Mouse (Mus musculus): ENCODE measurements around the gene Tnnc1. TPM values are rescaled to one million over a fixed set of nuclear protein-coding genes. Genes with fewer than 3 reads are reported as not detected.

Tnnc1 gene
- polyA plus RNA-seq, 1 experiment from 2014 or later = 1.6 TPM

DNA sequence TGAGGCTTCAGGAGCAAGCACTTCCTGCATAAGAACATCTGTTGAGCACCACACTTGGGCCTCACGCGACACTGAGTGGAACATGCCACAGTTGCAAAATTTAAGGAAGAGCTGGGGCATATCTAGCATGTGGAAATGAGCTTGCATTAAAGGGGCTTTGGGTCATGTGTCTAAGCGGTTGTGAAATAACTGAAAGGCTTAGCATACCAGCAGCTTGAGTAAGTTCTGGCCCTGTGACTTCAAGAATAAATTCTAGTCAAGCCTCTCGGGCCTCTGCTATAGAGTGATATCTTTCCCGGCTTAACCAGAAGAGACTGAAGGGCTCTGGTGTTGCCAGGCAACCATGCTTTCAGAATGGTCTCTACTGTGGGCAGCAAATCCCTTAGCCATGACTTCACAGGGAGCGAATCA lies 19.3 kb upstream of the Tnnc1 start:
- WGBS = 64% methylated on average over 6 of the region's 6 CpGs
- H3K27ac ChIP-seq (ENCODE audit: low read depth, low read length) = no peak overlapping the region
- no peak for TF ChIP-seq CTCF (IDR thresholded peaks at IDR 0.05; ENCODE audit: low read depth)
- ATAC-seq = no peak
- no peaks in the 10 kb centered on the region for H3K9me3 ChIP-seq (ENCODE audit: control insufficient read depth)
- no peak overlapping the region for H3K9ac ChIP-seq (ENCODE audit: low read depth, low read length)
- H3K27me3 ChIP-seq (replicated peaks; ENCODE audit: control insufficient read depth, insufficient read depth, low read length) = no peaks in the 10 kb centered on the region
- H3K4me1 ChIP-seq (replicated peaks; ENCODE audit: control insufficient read depth, insufficient read depth, low read length) = no peaks in the 10 kb centered on the region
- no peak overlapping the region for H3K4me2 ChIP-seq (replicated peaks; ENCODE audit: low read depth)
- H3K4me3 ChIP-seq (ENCODE audit: low read depth, low read length) = no peak overlapping the region
- peaks cover 99% of the 10 kb centered on the region for H3K36me3 ChIP-seq (ENCODE audit: control insufficient read depth, insufficient read depth)

DNA sequence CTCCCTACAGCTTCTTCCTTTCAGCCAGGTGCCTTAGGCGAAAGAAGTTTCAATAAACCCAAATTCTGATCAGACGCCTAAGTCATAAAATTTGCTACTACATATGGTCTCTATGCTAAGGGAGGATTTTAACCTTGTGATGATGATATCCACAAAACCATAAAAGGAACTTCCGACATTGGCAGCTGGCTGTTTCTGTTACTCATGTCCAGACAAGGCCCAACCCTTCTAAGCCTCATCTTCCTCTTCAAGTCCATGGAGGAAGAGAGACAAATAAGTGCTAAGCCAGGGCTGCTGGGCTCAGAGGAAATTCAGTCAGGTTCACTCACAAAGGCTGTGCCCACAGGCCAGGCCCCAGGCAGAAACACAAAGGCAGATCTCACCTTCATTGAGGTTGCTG lies 18.8 kb upstream of the Tnnc1 start:
- H3K36me3 ChIP-seq (ENCODE audit: control insufficient read depth, insufficient read depth) = peaks cover 99% of the 10 kb centered on the region
- 83% methylated on average over 3 of the region's 3 CpGs for WGBS
- no peak overlapping the region for H3K27ac ChIP-seq (ENCODE audit: low read depth, low read length)

DNA sequence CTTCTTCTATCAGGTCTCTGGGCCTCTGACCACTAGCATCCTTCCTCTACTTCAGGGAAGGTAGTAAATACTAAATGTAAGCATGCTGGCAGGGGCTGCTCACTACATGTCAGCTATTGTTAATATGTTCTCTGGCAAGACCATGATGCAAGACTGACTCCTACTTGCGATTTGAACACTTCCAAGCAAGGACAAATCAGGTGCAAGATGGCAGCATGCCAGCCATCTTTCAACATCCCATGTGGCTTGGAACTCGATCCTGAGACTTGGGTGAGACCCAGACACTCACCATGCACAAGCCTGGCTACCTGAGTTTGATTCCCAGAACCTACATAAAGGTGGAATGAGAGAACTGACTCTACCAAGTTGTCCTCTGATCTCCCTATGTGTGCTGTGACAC lies 16.2 kb upstream of the Tnnc1 start:
- WGBS = 68% methylated on average over 2 of the region's 2 CpGs
- Histone ChIP-seq H3K4me2 (replicated peaks; ENCODE audit: low read depth) (no peak overlapping the region), H3K9me3 (ENCODE audit: control insufficient read depth) (no peaks in the 10 kb centered on the region), H3K9ac (ENCODE audit: low read depth, low read length) (no peak overlapping the region), H3K4me3 (ENCODE audit: low read depth, low read length) (no peak overlapping the region), H3K27ac (ENCODE audit: low read depth, low read length) (no peak overlapping the region), H3K36me3 (ENCODE audit: control insufficient read depth, insufficient read depth) (peaks cover 92% of the 10 kb centered on the region), H3K27me3 (replicated peaks; ENCODE audit: control insufficient read depth, insufficient read depth, low read length) (no peaks in the 10 kb centered on the region), H3K4me1 (replicated peaks; ENCODE audit: control insufficient read depth, insufficient read depth, low read length) (no peaks in the 10 kb centered on the region)
- TF ChIP-seq CTCF (IDR thresholded peaks at IDR 0.05; ENCODE audit: low read depth) = no peak
- no peak for ATAC-seq

More for the DNA sequence above, 18.8 kb upstream of the Tnnc1 start:
- Histone ChIP-seq H3K9ac (ENCODE audit: low read depth, low read length) (no peak overlapping the region), H3K4me3 (ENCODE audit: low read depth, low read length) (no peak overlapping the region), H3K4me1 (replicated peaks; ENCODE audit: control insufficient read depth, insufficient read depth, low read length) (no peaks in the 10 kb centered on the region), H3K9me3 (ENCODE audit: control insufficient read depth) (no peaks in the 10 kb centered on the region), H3K27me3 (replicated peaks; ENCODE audit: control insufficient read depth, insufficient read depth, low read length) (no peaks in the 10 kb centered on the region), H3K4me2 (replicated peaks; ENCODE audit: low read depth) (no peak overlapping the region)
- TF ChIP-seq CTCF (IDR thresholded peaks at IDR 0.05; ENCODE audit: low read depth) = no peak
- ATAC-seq = no peak

DNA sequence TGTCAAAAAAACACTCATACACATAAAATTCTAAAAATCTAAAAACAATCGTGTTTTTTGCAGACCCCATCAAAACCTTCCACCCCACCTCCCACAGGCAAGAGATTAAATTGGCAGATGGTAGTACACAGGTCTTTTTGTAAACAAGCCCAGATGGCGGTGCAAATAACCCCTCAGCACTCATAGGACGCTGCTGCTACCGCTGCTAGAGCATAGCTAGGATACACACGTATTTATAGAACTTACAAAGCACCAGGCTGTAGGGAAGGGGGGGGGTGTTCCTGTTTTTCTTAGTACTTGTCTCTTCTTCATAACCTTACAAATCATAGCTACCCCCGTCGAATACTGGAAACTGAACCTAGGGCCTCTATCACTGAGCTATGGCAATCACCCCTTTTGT lies 14.3 kb upstream of the Tnnc1 start:
- WGBS = 56% methylated on average over 7 of the region's 7 CpGs
- H3K36me3 ChIP-seq (ENCODE audit: control insufficient read depth, insufficient read depth) = peaks cover 78% of the 10 kb centered on the region

DNA sequence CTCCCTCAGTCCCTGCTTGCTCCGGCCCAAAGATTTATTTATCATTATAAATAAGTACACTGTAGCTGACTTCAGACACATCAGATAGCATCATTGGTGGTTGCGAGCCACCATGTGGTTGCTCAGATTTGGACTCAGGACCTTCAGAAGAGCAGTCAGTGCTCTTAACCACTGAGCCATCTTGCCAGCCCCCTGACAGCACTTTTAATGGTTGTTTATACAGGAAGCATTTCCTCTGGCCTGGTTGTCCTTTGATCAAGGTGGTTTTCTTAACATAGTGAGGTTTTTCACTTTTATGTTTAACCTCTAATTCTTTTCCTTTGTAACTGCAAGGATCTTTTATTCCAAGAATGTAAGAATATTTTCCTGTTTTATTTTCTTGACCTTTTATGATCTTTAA lies 13.7 kb upstream of the Tnnc1 start:
- H3K4me2 ChIP-seq (replicated peaks; ENCODE audit: low read depth) = no peak overlapping the region
- H3K27me3 ChIP-seq (replicated peaks; ENCODE audit: control insufficient read depth, insufficient read depth, low read length) = no peaks in the 10 kb centered on the region
- no peak overlapping the region for H3K27ac ChIP-seq (ENCODE audit: low read depth, low read length)
- no peak for ATAC-seq
- no peak overlapping the region for H3K9ac ChIP-seq (ENCODE audit: low read depth, low read length)
- no peak overlapping the region for H3K4me3 ChIP-seq (ENCODE audit: low read depth, low read length)
- H3K4me1 ChIP-seq (replicated peaks; ENCODE audit: control insufficient read depth, insufficient read depth, low read length) = no peaks in the 10 kb centered on the region
- H3K36me3 ChIP-seq (ENCODE audit: control insufficient read depth, insufficient read depth) = peaks cover 72% of the 10 kb centered on the region
- H3K9me3 ChIP-seq (ENCODE audit: control insufficient read depth) = no peaks in the 10 kb centered on the region
- TF ChIP-seq CTCF (IDR thresholded peaks at IDR 0.05; ENCODE audit: low read depth) = no peak
- WGBS = 86% methylated on average over 2 of the region's 2 CpGs

More for the DNA sequence above, 14.3 kb upstream of the Tnnc1 start:
- no peak for TF ChIP-seq CTCF (IDR thresholded peaks at IDR 0.05; ENCODE audit: low read depth)
- Histone ChIP-seq H3K9me3 (ENCODE audit: control insufficient read depth) (no peaks in the 10 kb centered on the region), H3K4me2 (replicated peaks; ENCODE audit: low read depth) (no peak overlapping the region), H3K9ac (ENCODE audit: low read depth, low read length) (no peak overlapping the region), H3K27ac (ENCODE audit: low read depth, low read length) (no peak overlapping the region), H3K4me1 (replicated peaks; ENCODE audit: control insufficient read depth, insufficient read depth, low read length) (no peaks in the 10 kb centered on the region), H3K27me3 (replicated peaks; ENCODE audit: control insufficient read depth, insufficient read depth, low read length) (no peaks in the 10 kb centered on the region), H3K4me3 (ENCODE audit: low read depth, low read length) (no peak overlapping the region)
- ATAC-seq = no peak

DNA sequence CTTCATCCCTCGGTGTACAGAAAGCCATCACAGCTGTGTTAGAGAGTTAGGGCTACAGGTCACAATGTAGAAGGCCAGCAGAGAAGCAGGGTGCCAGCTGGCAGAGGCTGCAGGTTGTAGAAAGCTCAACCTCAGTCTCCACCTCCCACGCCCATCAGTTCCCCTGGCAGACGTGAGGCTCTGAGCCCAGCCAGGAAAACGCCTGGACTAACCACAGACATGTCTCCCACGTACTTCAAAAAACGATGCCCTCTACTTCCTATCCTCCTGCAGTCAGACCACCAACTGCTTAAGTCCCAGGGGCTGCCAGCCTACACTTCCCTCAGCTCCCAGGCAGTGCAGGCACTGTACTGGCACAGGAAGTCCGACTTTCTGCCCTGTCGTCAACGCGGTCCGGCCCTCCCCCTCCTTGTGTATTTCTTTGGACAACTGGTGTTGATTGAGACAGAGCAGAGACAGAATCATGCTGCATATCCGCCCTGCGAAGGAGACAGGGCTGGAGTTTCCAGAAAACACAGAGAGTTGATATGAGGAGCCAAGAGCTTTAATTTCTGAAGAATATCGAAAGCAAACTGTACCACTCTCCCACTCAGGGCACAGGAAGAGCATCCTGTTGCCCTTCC lies 13.1 kb upstream of the Tnnc1 start:
- H3K9me3 ChIP-seq (ENCODE audit: control insufficient read depth) = no peaks in the 10 kb centered on the region
- 67% methylated on average over 14 of the region's 14 CpGs for WGBS
- no peaks in the 10 kb centered on the region for H3K4me1 ChIP-seq (replicated peaks; ENCODE audit: control insufficient read depth, insufficient read depth, low read length)
- TF ChIP-seq CTCF (IDR thresholded peaks at IDR 0.05; ENCODE audit: low read depth) = no peak
- no peak overlapping the region for H3K27ac ChIP-seq (ENCODE audit: low read depth, low read length)
- no peak overlapping the region for H3K9ac ChIP-seq (ENCODE audit: low read depth, low read length)
- H3K36me3 ChIP-seq (ENCODE audit: control insufficient read depth, insufficient read depth) = peaks cover 69% of the 10 kb centered on the region
- H3K27me3 ChIP-seq (replicated peaks; ENCODE audit: control insufficient read depth, insufficient read depth, low read length) = no peaks in the 10 kb centered on the region
- no peak overlapping the region for H3K4me2 ChIP-seq (replicated peaks; ENCODE audit: low read depth)
- no peak overlapping the region for H3K4me3 ChIP-seq (ENCODE audit: low read depth, low read length)
- no peak for ATAC-seq

DNA sequence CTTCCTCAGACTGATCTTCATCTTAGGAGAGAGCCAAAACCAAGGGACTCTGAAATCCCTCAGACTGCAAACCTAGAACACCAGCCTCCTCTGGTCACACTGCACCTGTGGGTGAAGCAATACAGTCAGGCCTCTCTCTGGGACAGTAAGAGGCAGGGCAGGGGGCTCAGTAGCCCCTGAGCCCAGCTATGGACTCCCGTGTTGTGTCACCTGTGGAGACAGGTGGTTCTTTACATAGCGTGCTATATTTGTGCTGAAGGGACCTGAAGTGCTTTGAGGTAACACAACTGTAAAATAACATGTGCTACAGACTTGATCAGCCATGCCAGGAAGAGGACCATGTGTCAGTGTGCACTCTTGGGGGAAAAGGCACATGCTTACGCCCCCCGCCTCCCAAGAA lies 12.6 kb upstream of the Tnnc1 start:
- H3K4me3 ChIP-seq (ENCODE audit: low read depth, low read length) = no peak overlapping the region

More for the DNA sequence above, 12.6 kb upstream of the Tnnc1 start:
- peaks cover 69% of the 10 kb centered on the region for H3K36me3 ChIP-seq (ENCODE audit: control insufficient read depth, insufficient read depth)
- no peaks in the 10 kb centered on the region for H3K4me1 ChIP-seq (replicated peaks; ENCODE audit: control insufficient read depth, insufficient read depth, low read length)
- ATAC-seq = no peak
- WGBS = 89% methylated on average over 4 of the region's 4 CpGs
- H3K9me3 ChIP-seq (ENCODE audit: control insufficient read depth) = no peaks in the 10 kb centered on the region
- H3K9ac ChIP-seq (ENCODE audit: low read depth, low read length) = no peak overlapping the region
- no peaks in the 10 kb centered on the region for H3K27me3 ChIP-seq (replicated peaks; ENCODE audit: control insufficient read depth, insufficient read depth, low read length)
- H3K4me2 ChIP-seq (replicated peaks; ENCODE audit: low read depth) = no peak overlapping the region
- TF ChIP-seq CTCF (IDR thresholded peaks at IDR 0.05; ENCODE audit: low read depth) = no peak
- no peak overlapping the region for H3K27ac ChIP-seq (ENCODE audit: low read depth, low read length)
